Mouse (Mus musculus) ovary, postnatal 36 days (tissue): Measurements from ENCODE around the gene Olfr1507.

Experiments
- DNase-seq: peaks from one replicate; pipeline ENCODE4 v3.0.0; 2022; ENCODE audit warnings: low spot score, mixed read lengths

Gene Olfr1507

DNA sequence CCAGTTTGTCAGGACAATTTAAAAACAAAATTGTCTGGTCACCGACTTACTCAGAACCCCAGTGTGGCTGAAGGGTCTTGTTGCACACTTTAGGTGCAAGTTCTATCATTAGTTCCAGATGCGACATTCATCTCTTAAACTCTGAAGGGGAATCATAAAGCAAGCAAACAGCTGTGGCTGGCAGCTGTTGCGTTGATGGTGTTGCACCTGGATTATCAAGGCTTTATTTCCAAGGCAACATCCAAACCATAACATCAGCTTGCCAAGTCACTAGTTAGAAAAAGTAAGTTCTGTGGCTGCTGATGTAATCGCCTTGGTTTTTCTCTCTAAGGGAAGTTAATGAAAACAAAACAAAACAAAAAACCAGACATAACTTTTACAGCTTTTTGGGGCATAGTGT, at the start of gene Olfr1507:
TSS of gene Olfr1507 (minus strand) at position 234 of the 400 bp plus-strand sequence.
- DNase-seq = no peak

DNA sequence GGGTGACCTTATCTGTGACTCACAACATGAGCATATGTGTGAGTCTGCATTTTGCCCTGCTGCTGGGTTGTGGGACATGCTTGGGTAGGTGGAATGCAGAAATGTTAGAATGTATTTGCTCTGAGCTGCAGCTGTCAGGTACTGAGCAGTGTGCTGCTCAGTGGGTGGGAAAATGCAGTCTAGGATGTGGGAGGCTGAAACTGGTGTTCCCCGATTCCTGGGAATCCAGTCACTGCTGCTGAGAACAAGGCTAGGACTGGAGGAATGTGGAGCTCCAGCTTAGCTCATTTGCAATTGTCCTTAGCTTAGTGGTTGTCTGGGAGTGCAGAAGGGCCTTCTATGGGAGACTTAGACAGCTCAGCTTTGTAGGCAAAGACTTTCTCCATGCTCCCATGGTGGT, 37.8 kb upstream of the Olfr1507 start:
- no peak for DNase-seq

DNA sequence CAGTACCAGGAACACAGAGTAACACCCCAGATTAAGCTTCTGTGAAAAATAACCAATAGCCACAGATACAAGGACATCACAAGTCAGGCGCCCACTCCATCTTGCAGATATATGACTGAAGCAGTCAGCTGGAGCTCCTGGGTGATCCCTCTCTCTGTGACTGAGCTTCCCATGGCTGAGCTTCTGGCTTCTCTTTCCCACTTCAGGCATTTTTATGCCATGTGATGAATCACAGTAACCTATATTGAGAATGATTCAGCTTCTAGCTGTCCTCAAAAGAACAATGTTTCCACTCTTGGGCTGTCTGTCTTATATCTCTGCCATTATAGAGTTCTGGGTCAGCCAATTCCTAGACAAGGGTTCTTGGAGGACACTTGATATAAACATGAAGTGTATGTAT, 29.4 kb upstream of the Olfr1507 start:
- DNase-seq = no peak

DNA sequence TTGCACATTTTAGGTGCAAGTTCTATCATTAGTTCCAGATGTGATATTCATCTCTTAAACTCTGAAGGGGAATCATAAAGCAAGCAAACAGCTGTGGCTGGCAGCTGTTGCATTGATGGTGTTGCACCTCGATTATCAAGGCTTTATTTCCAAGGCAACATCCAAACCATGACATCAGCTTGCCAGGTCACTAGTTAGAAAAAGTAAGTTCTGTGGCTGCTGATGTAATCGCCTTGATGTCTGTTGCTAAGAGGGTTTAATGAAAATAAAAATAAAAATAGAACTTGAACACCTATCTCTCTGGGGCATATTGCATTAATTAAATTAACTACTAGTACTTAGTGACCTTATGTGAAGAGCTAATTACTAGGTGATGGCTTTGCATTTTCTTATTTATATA, 28.2 kb downstream of the Olfr1507 start, which contains the start of gene Olfr1508:
TSS of gene Olfr1508 (minus strand) at position 101 of the 400 bp plus-strand sequence.
- DNase-seq = no peak

DNA sequence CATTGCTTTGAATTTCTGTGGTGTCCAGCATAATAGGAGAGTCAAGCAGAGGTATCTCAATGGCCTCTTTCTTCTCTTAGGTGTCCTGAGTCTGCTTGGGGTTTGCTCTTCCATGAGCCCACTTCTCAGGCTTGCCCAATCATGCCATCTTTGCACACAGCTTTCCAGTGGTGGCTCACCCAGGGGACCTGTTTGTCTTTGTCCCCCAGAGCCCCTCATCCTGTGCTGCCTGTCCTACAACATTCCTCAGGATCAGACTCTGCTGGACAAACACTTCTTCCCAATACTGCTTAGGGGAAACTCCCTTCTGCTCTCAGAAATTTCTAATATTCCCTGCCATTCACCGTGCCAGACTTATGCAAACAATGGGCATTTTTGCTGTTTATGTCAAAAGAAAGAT, 29.8 kb downstream of the Olfr1507 start:
- no peak for DNase-seq

DNA sequence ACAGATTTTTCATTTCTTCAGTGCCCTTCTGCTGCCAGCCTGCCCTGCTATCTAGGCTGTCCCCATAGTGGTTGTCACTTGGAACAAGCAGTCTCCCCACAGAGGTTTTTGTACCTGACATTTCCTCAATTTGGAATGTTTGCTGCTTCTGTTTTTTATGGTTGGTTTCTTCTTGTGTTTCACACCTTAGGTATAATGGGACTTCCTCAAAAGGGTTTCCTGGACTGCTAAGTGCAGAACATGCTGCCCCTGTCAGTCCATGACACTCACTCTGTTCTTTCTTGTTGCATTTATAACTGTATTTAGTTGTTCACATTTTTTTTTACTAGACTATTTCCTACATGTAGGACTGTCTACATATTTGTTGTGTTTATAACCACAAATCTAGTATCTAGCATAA, 33.6 kb downstream of the Olfr1507 start:
- DNase-seq = no peak

DNA sequence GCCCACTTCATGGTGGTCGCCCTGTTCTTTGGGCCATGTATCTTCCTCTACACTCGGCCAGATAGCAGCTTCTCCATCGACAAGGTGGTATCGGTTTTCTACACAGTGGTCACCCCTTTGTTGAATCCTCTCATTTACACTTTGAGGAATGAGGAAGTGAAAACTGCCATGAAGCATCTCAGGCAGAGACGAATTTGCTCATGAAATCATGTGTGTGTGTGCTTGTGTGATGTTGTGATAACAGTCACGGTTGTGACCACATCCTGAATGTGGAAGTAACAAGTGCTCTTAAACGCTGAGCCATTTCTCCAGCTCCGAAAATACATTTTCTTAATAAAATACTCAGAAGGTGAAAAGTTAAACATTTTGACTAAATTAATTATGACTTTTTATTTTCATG, 44.4 kb downstream of the Olfr1507 start:
- DNase-seq = no peak

DNA sequence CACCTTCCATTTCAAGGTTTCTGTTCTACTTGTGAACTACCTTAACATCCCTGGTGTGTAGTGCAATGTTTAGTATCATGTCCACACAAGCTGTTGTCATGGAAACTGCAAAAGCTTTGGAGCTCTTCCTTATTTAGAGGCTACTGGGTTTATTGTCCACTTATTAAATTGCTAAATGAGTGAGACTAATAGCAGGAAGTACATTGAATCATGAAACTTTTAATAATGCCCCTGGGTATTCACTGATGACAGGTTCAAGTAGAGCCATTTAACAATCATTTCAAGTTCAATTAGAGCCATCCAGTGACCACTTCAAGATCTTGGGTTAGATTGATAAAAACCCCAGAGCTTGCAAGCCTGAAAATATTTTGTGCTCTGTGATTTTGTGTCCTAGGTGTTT, 52.9 kb downstream of the Olfr1507 start, which contains the start of gene Olfr1509:
TSS of gene Olfr1509 (plus strand) at position 301 of the 400 bp plus-strand sequence.
- no peak for DNase-seq
